Mouse (Mus musculus) stomach, adult 2 months (tissue): ENCODE measurements around the gene Mark2. TPM values are rescaled to one million over a fixed set of nuclear protein-coding genes. Genes with fewer than 3 reads are reported as not detected.

ENCODE experiments used
- polyA plus RNA-seq: library from polyadenylated mRNA; depleted of rRNA; stranded (reverse); fragments of >200 nt; gene quantifications from 2 replicates; pipeline ENCODE4 v1.2.3, GENCODE M21; 2012; rRNA removed

The Mark2 gene
- polyA plus RNA-seq, result 107 and 122 TPM in 2 replicates

GRCm38 (mm10) chr19:7341512-7342397, at the start of gene Mark2:
Gene Mark2, minus strand, starts transcription at chr19:7341860.

GRCm38 (mm10) chr19:7382903-7383865, 41.5 kb upstream of the Mark2 start, which contains the start of gene Spindoc:
Gene Spindoc, minus strand, starts transcription at chr19:7382994.

GRCm38 (mm10) chr19:7267091-7267741, 74.4 kb downstream of the Mark2 start, which contains the start of gene Rcor2:
Gene Rcor2, plus strand, starts transcription at chr19:7267325.

GRCm38 (mm10) chr19:7240782-7241690, 100.6 kb downstream of the Mark2 start, which contains the start of gene Naa40:
Gene Naa40, minus strand, starts transcription at chr19:7241183.

Other genes starting within 250 kb of the Mark2 start
- 0.12 and 0.35 TPM in 2 replicates for gene Flrt1, start 236.1 kb downstream of the Mark2 start, polyA plus RNA-seq
- 62.1 and 76.4 TPM in 2 replicates for gene Otub1, start 135.5 kb downstream of the Mark2 start, polyA plus RNA-seq
- gene Cox8a, start 124.2 kb downstream of the Mark2 start, polyA plus RNA-seq, result 2,106 and 3,736 TPM in 2 replicates
- gene Naa40, start 100.7 kb downstream of the Mark2 start, polyA plus RNA-seq, result 9.4 and 9.6 TPM in 2 replicates
- gene Rcor2, start 74.5 kb downstream of the Mark2 start, polyA plus RNA-seq, result 1.8 and 2.2 TPM in 2 replicates
- 9.2 and 13.9 TPM in 2 replicates for gene Spindoc, start 41.1 kb upstream of the Mark2 start, polyA plus RNA-seq
- gene 2700081O15Rik, start 75.8 kb upstream of the Mark2 start, polyA plus RNA-seq, result 10.5 and 12.3 TPM in 2 replicates
- gene Rtn3, start 141.4 kb upstream of the Mark2 start, polyA plus RNA-seq, result 42.4 and 79.8 TPM in 2 replicates
- gene Atl3, start 152.2 kb upstream of the Mark2 start, polyA plus RNA-seq, result 2.2 and 3.9 TPM in 2 replicates
- gene Pla2g16, start 215.6 kb upstream of the Mark2 start, polyA plus RNA-seq, result 5.0 and 5.6 TPM in 2 replicates